In the genomic region with DNA sequence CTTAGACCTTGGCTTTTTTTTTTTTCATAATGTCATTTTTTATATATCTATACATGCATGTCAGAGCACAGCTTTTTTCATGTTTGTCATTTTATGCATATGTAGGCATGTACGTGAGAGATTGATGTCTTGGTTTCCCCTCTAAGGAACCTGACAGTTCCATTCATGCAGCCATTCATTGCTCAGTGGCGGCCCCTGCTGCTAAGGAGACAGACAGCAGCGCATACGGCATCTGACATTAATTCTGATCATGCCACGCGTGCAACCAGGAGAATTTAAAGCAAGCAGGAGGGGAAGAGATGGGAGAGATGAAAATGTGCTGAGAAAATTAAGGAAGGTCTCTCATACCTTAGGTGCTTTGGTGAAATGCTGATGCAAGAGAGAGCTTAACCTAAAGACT, we compare ENCODE assay signal across 8 mouse cellular contexts.
DNase-seq lines count a peak whose midpoint lies in the region; ATAC-seq and TF ChIP-seq lines count a peak whose summit lies in the region.

No protein-coding gene starts in this region.

- DNase-seq in adrenal gland, adult 8-10 months, result peak; percentile 21
- DNase-seq in embryonic facial prominence, embryonic 10.5 days (ENCODE audit: low spot score), result peak; percentile 68
- peak; percentile 28 for DNase-seq in heart, postnatal 0 days (ENCODE audit: low spot score)
- peak; percentile 86 for DNase-seq in layer of hippocampus, adult 11-12 months (ENCODE audit: low spot score)
- peak; percentile 63 for DNase-seq in lung, adult 2 months
- peak; percentile 79 for DNase-seq in retina, postnatal 1 day

- 16% methylated on average over 6 of the region's 6 CpGs for WGBS in embryonic facial prominence, embryonic 10.5 days
- WGBS in heart, postnatal 0 days, result 13% methylated on average over 6 of the region's 6 CpGs
- WGBS in lung, adult 2 months, result 15% methylated on average over 6 of the region's 6 CpGs

- ATAC-seq in heart, postnatal 0 days (ENCODE audit: insufficient read depth, low read depth), result no peak
- no peak for ATAC-seq in erythroblast, adult 5-6 weeks (replicated peaks; ENCODE audit: low FRiP score, poor library complexity, severe bottlenecking)

- H3K36me3 ChIP-seq in ES-Bruce4 (ENCODE audit: control insufficient read depth, insufficient read depth, low read length, poor library complexity, severe bottlenecking), result no peaks in the 10 kb centered on the region
- no peaks in the 10 kb centered on the region for H3K36me3 ChIP-seq in embryonic facial prominence, embryonic 10.5 days (replicated peaks)
- H3K36me3 ChIP-seq in heart, postnatal 0 days (replicated peaks; ENCODE audit: control insufficient read depth, insufficient read depth, low read length), result no peaks in the 10 kb centered on the region

- TF ChIP-seq CTCF in ES-Bruce4 (IDR thresholded peaks at IDR 0.05; ENCODE audit: low read depth, low read length), result peak; percentile 74
- peak; percentile 81 for TF ChIP-seq CTCF in heart, postnatal 0 days (IDR thresholded peaks at IDR 0.05; ENCODE audit: low read depth)
- TF ChIP-seq CTCF in lung, adult 2 months (IDR thresholded peaks at IDR 0.05; ENCODE audit: insufficient read depth, low read length), result peak; percentile 85

- H3K27ac ChIP-seq in ES-Bruce4 (ENCODE audit: insufficient read depth, low read length), result no peak overlapping the region
- H3K27ac ChIP-seq in embryonic facial prominence, embryonic 10.5 days (replicated peaks), result no peak overlapping the region
- H3K27ac ChIP-seq in heart, postnatal 0 days (ENCODE audit: low read depth), result no peak overlapping the region

- no peaks in the 10 kb centered on the region for H3K4me1 ChIP-seq in ES-Bruce4 (ENCODE audit: control insufficient read depth, insufficient read depth, low read length)
- H3K4me1 ChIP-seq in embryonic facial prominence, embryonic 10.5 days, result peaks cover 16% of the 10 kb centered on the region
- H3K4me1 ChIP-seq in heart, postnatal 0 days (ENCODE audit: control insufficient read depth, insufficient read depth), result peaks cover 9% of the 10 kb centered on the region; the same call in 1 of the 2 replicates
- H3K4me1 ChIP-seq in lung, adult 2 months (ENCODE audit: control insufficient read depth, insufficient read depth, low read length), result no peaks in the 10 kb centered on the region; the same call in 1 of the 2 replicates

- H3K9me3 ChIP-seq in ES-Bruce4 (replicated peaks; ENCODE audit: control insufficient read depth, insufficient read depth, low read length, poor library complexity, severe bottlenecking), result no peaks in the 10 kb centered on the region
- no peaks in the 10 kb centered on the region for H3K9me3 ChIP-seq in embryonic facial prominence, embryonic 10.5 days
- no peaks in the 10 kb centered on the region for H3K9me3 ChIP-seq in heart, postnatal 0 days (replicated peaks; ENCODE audit: control insufficient read depth, low read length)

- TF ChIP-seq EP300 in ES-Bruce4 (IDR thresholded peaks at IDR 0.05; ENCODE audit: insufficient read depth, low read depth, low read length), result no peak
- TF ChIP-seq EP300 in heart, postnatal 0 days (IDR thresholded peaks at IDR 0.05; ENCODE audit: low read depth), result no peak

- TF ChIP-seq POLR2A in ES-Bruce4 (IDR thresholded peaks at IDR 0.05; ENCODE audit: insufficient read depth, low read length), result no peak
- TF ChIP-seq POLR2A in lung, adult 2 months (IDR thresholded peaks at IDR 0.05; ENCODE audit: borderline replicate concordance, extremely low read depth, low read depth, low read length), result no peak

- no peaks in the 10 kb centered on the region for H3K27me3 ChIP-seq in ES-Bruce4 (ENCODE audit: control insufficient read depth, insufficient read depth, low read length, poor library complexity, severe bottlenecking)
- no peaks in the 10 kb centered on the region for H3K27me3 ChIP-seq in embryonic facial prominence, embryonic 10.5 days (replicated peaks; ENCODE audit: low read depth, poor library complexity, severe bottlenecking)
- no peaks in the 10 kb centered on the region for H3K27me3 ChIP-seq in heart, postnatal 0 days (ENCODE audit: control insufficient read depth, insufficient read depth, low read length)

- H3K9ac ChIP-seq in ES-Bruce4 (ENCODE audit: low read depth, poor library complexity, severe bottlenecking), result no peak overlapping the region
- no peak overlapping the region for H3K9ac ChIP-seq in heart, postnatal 0 days (replicated peaks; ENCODE audit: low read depth, low read length)

- no peak overlapping the region for H3K4me3 ChIP-seq in ES-Bruce4 (ENCODE audit: low read depth, low read length)
- 0 out of 2 replicates have a peak overlapping the region, but pooled peaks have one; percentile 11 for H3K4me3 ChIP-seq in embryonic facial prominence, embryonic 10.5 days
- H3K4me3 ChIP-seq in heart, postnatal 0 days (ENCODE audit: low read depth, low read length), result no peak overlapping the region
- no peak overlapping the region for H3K4me3 ChIP-seq in lung, adult 2 months (replicated peaks; ENCODE audit: extremely low read depth, low read depth, low read length)

- no peak overlapping the region for H3K4me2 ChIP-seq in heart, postnatal 0 days (ENCODE audit: low read depth, low read length)

Comparison
In these comparisons a context has a peak if more than half of its experiments do, and no peak if none do; other contexts are left out.
1. DNase-seq: peak in every context shown above with its lines; median percentile 86 in layer of hippocampus, adult 11-12 months; 79 in retina, postnatal 1 day; 68 in embryonic facial prominence, embryonic 10.5 days; 63 in lung, adult 2 months; 28 in heart, postnatal 0 days; 21 in adrenal gland, adult 8-10 months.